In the genomic region with DNA sequence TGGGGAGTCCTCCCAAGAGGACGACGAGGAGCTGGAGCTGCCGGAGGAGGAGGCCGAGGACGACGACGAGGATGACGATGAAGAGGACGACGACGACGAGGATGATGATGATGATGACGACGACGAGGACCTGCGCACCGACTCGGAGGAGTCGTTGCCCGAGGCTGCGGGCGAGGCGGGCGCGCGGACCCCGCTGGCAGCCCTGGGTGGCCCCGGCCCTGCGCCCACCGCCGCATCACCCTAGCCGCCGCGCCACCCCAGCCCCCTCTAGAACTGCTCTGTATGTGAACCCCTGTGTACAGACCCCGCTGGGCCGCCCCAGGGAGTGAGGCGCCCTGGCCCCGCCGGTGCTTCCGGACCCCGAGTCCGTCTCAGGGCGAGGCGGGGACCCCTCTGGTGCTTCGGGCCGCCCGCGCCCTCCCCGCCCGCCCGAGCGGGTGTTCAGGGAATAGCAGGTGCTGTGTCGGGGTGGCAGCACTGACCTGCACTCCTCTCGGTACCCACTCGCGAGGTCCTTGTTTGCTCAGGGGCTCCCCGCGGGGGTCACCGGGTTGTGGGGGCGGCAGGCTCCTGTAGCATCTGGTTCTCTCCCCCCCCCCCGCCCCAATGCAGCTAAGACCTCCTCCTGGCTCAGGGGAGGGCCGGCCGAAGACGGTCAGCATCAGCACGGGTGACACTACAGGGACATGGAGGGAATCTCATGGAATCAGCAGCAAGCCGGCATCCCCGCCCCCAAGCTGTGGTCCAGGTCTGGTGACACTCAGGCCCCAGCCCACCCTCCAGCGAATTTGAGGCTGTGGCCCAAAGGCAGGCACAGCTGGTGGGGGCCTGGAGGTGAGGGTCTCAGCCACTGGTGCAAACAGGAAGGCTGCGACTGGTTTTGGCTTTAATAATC, we compare ENCODE assay signal across 8 mouse cellular contexts.
DNase-seq lines count a peak whose midpoint lies in the region; ATAC-seq lines count a peak whose summit lies in the region.

No protein-coding gene starts in this region.

- WGBS in kidney, embryonic 14.5 days = 5% methylated on average over 28 of the region's 69 CpGs
- WGBS in hindbrain, embryonic 12.5 days = 3% methylated on average over 65 of the region's 69 CpGs
- WGBS in midbrain, embryonic 15.5 days = 4% methylated on average over 59 of the region's 69 CpGs

- no peaks in the 10 kb centered on the region for H3K36me3 ChIP-seq in kidney, embryonic 14.5 days (ENCODE audit: control insufficient read depth, insufficient read depth, low read length)
- no peaks in the 10 kb centered on the region for H3K36me3 ChIP-seq in hindbrain, embryonic 12.5 days
- H3K36me3 ChIP-seq in midbrain, embryonic 15.5 days (replicated peaks) = no peaks in the 10 kb centered on the region

- peak overlapping the region; percentile 45; the same call in 1 of the 2 replicates for H3K9ac ChIP-seq in kidney, embryonic 14.5 days (ENCODE audit: low read depth, low read length)
- peak overlapping the region; percentile 59 for H3K9ac ChIP-seq in hindbrain, embryonic 12.5 days
- peak overlapping the region; percentile 44 for H3K9ac ChIP-seq in midbrain, embryonic 15.5 days

- ATAC-seq in kidney, embryonic 14.5 days (ENCODE audit: low FRiP score, low TSS enrichment) = 0 out of 2 replicates have a peak, but pooled peaks have one; percentile 7
- peak; percentile 33 for ATAC-seq in hindbrain, embryonic 12.5 days (ENCODE audit: low FRiP score)
- peak; percentile 37 for ATAC-seq in midbrain, embryonic 15.5 days (replicated peaks)
- no peak for ATAC-seq in inflammation-experienced regulatory T-cells, adult 6 months
- no peak for ATAC-seq in erythroblast, adult 5-6 weeks (replicated peaks; ENCODE audit: low FRiP score, poor library complexity, severe bottlenecking)

- H3K27me3 ChIP-seq in kidney, embryonic 14.5 days (ENCODE audit: control insufficient read depth, insufficient read depth, low read length) = peaks cover 34% of the 10 kb centered on the region
- peaks cover 79% of the 10 kb centered on the region for H3K27me3 ChIP-seq in hindbrain, embryonic 12.5 days
- H3K27me3 ChIP-seq in midbrain, embryonic 15.5 days (replicated peaks) = peaks cover 45% of the 10 kb centered on the region

- peak overlapping the region; percentile 36 for H3K4me3 ChIP-seq in kidney, embryonic 14.5 days (ENCODE audit: low read length)
- peak overlapping the region; percentile 36 for H3K4me3 ChIP-seq in hindbrain, embryonic 12.5 days
- peak overlapping the region; percentile 42 for H3K4me3 ChIP-seq in midbrain, embryonic 15.5 days

- no peak overlapping the region for H3K27ac ChIP-seq in kidney, embryonic 14.5 days (ENCODE audit: low read depth, low read length)
- H3K27ac ChIP-seq in hindbrain, embryonic 12.5 days = no peak overlapping the region
- H3K27ac ChIP-seq in midbrain, embryonic 15.5 days = no peak overlapping the region

- peak overlapping the region; percentile 51 for H3K4me2 ChIP-seq in kidney, embryonic 14.5 days (replicated peaks; ENCODE audit: low read depth, low read length)
- H3K4me2 ChIP-seq in hindbrain, embryonic 12.5 days (replicated peaks) = peak overlapping the region; percentile 77
- H3K4me2 ChIP-seq in midbrain, embryonic 15.5 days = peak overlapping the region; percentile 80

- no peak for DNase-seq in kidney, adult 8-10 months
- DNase-seq in embryo, embryonic 9.5 days (ENCODE audit: extremely low spot score) = peak; percentile 45
- no peak for DNase-seq in spleen, adult 18-20 months

- H3K4me1 ChIP-seq in kidney, embryonic 14.5 days (ENCODE audit: control insufficient read depth, insufficient read depth, low read length) = peaks cover 44% of the 10 kb centered on the region
- peaks cover 49% of the 10 kb centered on the region for H3K4me1 ChIP-seq in hindbrain, embryonic 12.5 days
- peaks cover 36% of the 10 kb centered on the region for H3K4me1 ChIP-seq in midbrain, embryonic 15.5 days

- no peaks in the 10 kb centered on the region for H3K9me3 ChIP-seq in kidney, embryonic 14.5 days (ENCODE audit: control insufficient read depth, low read length)
- no peaks in the 10 kb centered on the region for H3K9me3 ChIP-seq in hindbrain, embryonic 12.5 days (replicated peaks)
- no peaks in the 10 kb centered on the region for H3K9me3 ChIP-seq in midbrain, embryonic 15.5 days

Comparison
In these comparisons a context has a peak if more than half of its experiments do, and no peak if none do; other contexts are left out.
1. ATAC-seq: peak in kidney, embryonic 14.5 days (single experiment), hindbrain, embryonic 12.5 days (single experiment) and midbrain, embryonic 15.5 days (single experiment); none in inflammation-experienced regulatory T-cells, adult 6 months (single experiment) and erythroblast, adult 5-6 weeks (single experiment).
2. Peak in every context shown above with its lines, with median percentiles within 50 percentile points of each other: H3K4me2 ChIP-seq, H3K4me3 ChIP-seq and H3K9ac ChIP-seq.